Mouse (Mus musculus) activated CD4-positive, CD25-positive, alpha-beta regulatory T cell, adult 4 months (primary cell): ENCODE measurements around the gene Wdr95. TPM values are rescaled to one million over a fixed set of nuclear protein-coding genes. Genes with fewer than 3 reads are reported as not detected.

ENCODE experiments used
- polyA plus RNA-seq, 2 experiments: library from polyadenylated mRNA; unstranded; fragments of 100-300 nt; shearing (Covaris generic); gene quantifications; one replicate each; pipeline ENCODE4 v1.2.1; 2017

Wdr95 gene
- polyA plus RNA-seq, 2 experiments from 2014 or later, result not detected

Other genes with a start within 250 kb of the Wdr95 start
- 1 to 10 TPM; 1.2 to 1.6 TPM for gene Medag, start 116.9 kb upstream of the Wdr95 start, polyA plus RNA-seq
- gene Tex26, start 89.0 kb upstream of the Wdr95 start, polyA plus RNA-seq, result not detected
- gene Hsph1, start 107.7 kb downstream of the Wdr95 start, polyA plus RNA-seq, result 10 to 100 TPM; 25.6 to 27.9 TPM
- gene B3glct, start 149.6 kb downstream of the Wdr95 start, polyA plus RNA-seq, result 1 to 10 TPM; 2.4 to 2.9 TPM